Mouse (Mus musculus): ENCODE results near the gene Ccdc157. TPM values are rescaled to one million over a fixed set of nuclear protein-coding genes. Genes with fewer than 3 reads are reported as not detected.

Gene Ccdc157
- 1.1 and 4.1 TPM in 2 replicates for total RNA-seq (2014; fragmentation: Nextera tagmentation)
- total RNA-seq (2017) = 2.5 and 3.2 TPM in 2 replicates
- polyA plus RNA-seq (2012) = 1.1 and 1.3 TPM in 2 replicates

GRCm38 (mm10) chr11:4159808-4160708 lies at the start of gene Ccdc157, which contains the start of gene Sf3a1:
Gene Ccdc157 (minus strand): TSS chr11:4160293.
Gene Sf3a1 (plus strand): TSS chr11:4160350.
- peak within 1 kb of the TSS; percentile 97 for H3K4me3 ChIP-seq (ENCODE audit: low read depth, low read length)
- TF ChIP-seq CTCF (IDR thresholded peaks at IDR 0.05; ENCODE audit: low read depth, low read length) = no peak
- no peak for TF ChIP-seq POLR2AphosphoS5 (IDR thresholded peaks at IDR 0.05; ENCODE audit: insufficient replicate concordance, low read depth, low read length)
- TF ChIP-seq GATA2 (IDR thresholded peaks at IDR 0.05; ENCODE audit: borderline replicate concordance, low read depth, low read length) = no peak
- TF ChIP-seq GATA1 (IDR thresholded peaks at IDR 0.05; ENCODE audit: borderline replicate concordance, low read length) = no peak
- no peak for TF ChIP-seq TAL1 (conservative IDR thresholded peaks at IDR 0.05; ENCODE audit: low read depth, low read length)
- DNase-seq (ENCODE audit: low spot score) (peak; percentile 86), ATAC-seq (ENCODE audit: extremely low read depth, insufficient number of reproducible peaks, low FRiP score, poor library complexity, severe bottlenecking) (peak; percentile 85)
- no peaks in the 10 kb centered on the region for H3K27me3 ChIP-seq (ENCODE audit: insufficient read depth, low read length)
- peaks cover 52% of the 10 kb centered on the region for H3K4me1 ChIP-seq (ENCODE audit: insufficient read depth, low read depth, low read length)
- H3K9me3 ChIP-seq (replicated peaks) = no peaks in the 10 kb centered on the region
- H3K36me3 ChIP-seq (replicated peaks) = peaks cover 46% of the 10 kb centered on the region

- Histone ChIP-seq H3K27me3 (ENCODE audit: insufficient read depth, low read length) (no peaks in the 10 kb centered on the region), H3K4me1 (ENCODE audit: insufficient read depth, low read depth, low read length) (peaks cover 24% of the 10 kb centered on the region), H3K9me3 (replicated peaks) (no peaks in the 10 kb centered on the region), H3K36me3 (replicated peaks) (peaks cover 100% of the 10 kb centered on the region), H3K4me3 (ENCODE audit: low read depth, low read length) (no peak overlapping the region)
- no peak for DNase-seq (ENCODE audit: low spot score)
- TF ChIP-seq CTCF (IDR thresholded peaks at IDR 0.05; ENCODE audit: low read depth, low read length) = no peak
- no peak for TF ChIP-seq GATA1 (IDR thresholded peaks at IDR 0.05; ENCODE audit: borderline replicate concordance, low read length)
- TF ChIP-seq TAL1 (conservative IDR thresholded peaks at IDR 0.05; ENCODE audit: low read depth, low read length) = no peak
- TF ChIP-seq POLR2AphosphoS5 (IDR thresholded peaks at IDR 0.05; ENCODE audit: insufficient replicate concordance, low read depth, low read length) = no peak
- TF ChIP-seq GATA2 (IDR thresholded peaks at IDR 0.05; ENCODE audit: borderline replicate concordance, low read depth, low read length) = no peak
- ATAC-seq (ENCODE audit: extremely low read depth, insufficient number of reproducible peaks, low FRiP score, poor library complexity, severe bottlenecking) = no peak
These were observed 49.5 kb upstream of the Ccdc157 start for GRCm38 (mm10) chr11:4209556-4209955.

- TF ChIP-seq CTCF (IDR thresholded peaks at IDR 0.05; ENCODE audit: low read depth, low read length) (no peak), TAL1 (conservative IDR thresholded peaks at IDR 0.05; ENCODE audit: low read depth, low read length) (no peak), POLR2AphosphoS5 (IDR thresholded peaks at IDR 0.05; ENCODE audit: insufficient replicate concordance, low read depth, low read length) (no peak), GATA2 (IDR thresholded peaks at IDR 0.05; ENCODE audit: borderline replicate concordance, low read depth, low read length) (no peak), GATA1 (IDR thresholded peaks at IDR 0.05; ENCODE audit: borderline replicate concordance, low read length) (no peak)
- peaks cover 81% of the 10 kb centered on the region for H3K36me3 ChIP-seq (replicated peaks)
- no peaks in the 10 kb centered on the region for H3K27me3 ChIP-seq (ENCODE audit: insufficient read depth, low read length)
- ATAC-seq (ENCODE audit: extremely low read depth, insufficient number of reproducible peaks, low FRiP score, poor library complexity, severe bottlenecking) (no peak), DNase-seq (ENCODE audit: low spot score) (no peak)
- H3K4me1 ChIP-seq (ENCODE audit: insufficient read depth, low read depth, low read length) = peaks cover 39% of the 10 kb centered on the region
- no peak overlapping the region for H3K4me3 ChIP-seq (ENCODE audit: low read depth, low read length)
- H3K9me3 ChIP-seq (replicated peaks) = no peaks in the 10 kb centered on the region
These were observed 47.6 kb upstream of the Ccdc157 start for GRCm38 (mm10) chr11:4207655-4208054.

- Histone ChIP-seq H3K4me3 (ENCODE audit: low read depth, low read length) (no peak overlapping the region), H3K27me3 (ENCODE audit: insufficient read depth, low read length) (no peaks in the 10 kb centered on the region), H3K4me1 (ENCODE audit: insufficient read depth, low read depth, low read length) (peaks cover 48% of the 10 kb centered on the region), H3K36me3 (replicated peaks) (peaks cover 76% of the 10 kb centered on the region), H3K9me3 (replicated peaks) (no peaks in the 10 kb centered on the region)
- TF ChIP-seq TAL1 (conservative IDR thresholded peaks at IDR 0.05; ENCODE audit: low read depth, low read length) (no peak), CTCF (IDR thresholded peaks at IDR 0.05; ENCODE audit: low read depth, low read length) (no peak), GATA2 (IDR thresholded peaks at IDR 0.05; ENCODE audit: borderline replicate concordance, low read depth, low read length) (no peak), POLR2AphosphoS5 (IDR thresholded peaks at IDR 0.05; ENCODE audit: insufficient replicate concordance, low read depth, low read length) (no peak), GATA1 (IDR thresholded peaks at IDR 0.05; ENCODE audit: borderline replicate concordance, low read length) (no peak)
- DNase-seq (ENCODE audit: low spot score) = peak; percentile 55
- peak; percentile 67; the same call in 1 of the 2 replicates for ATAC-seq (ENCODE audit: extremely low read depth, insufficient number of reproducible peaks, low FRiP score, poor library complexity, severe bottlenecking)
These were observed 46.5 kb upstream of the Ccdc157 start for GRCm38 (mm10) chr11:4206563-4206962.

GRCm38 (mm10) chr11:4205951-4206350 lies 45.9 kb upstream of the Ccdc157 start:
- peaks cover 71% of the 10 kb centered on the region for H3K36me3 ChIP-seq (replicated peaks)
- H3K4me1 ChIP-seq (ENCODE audit: insufficient read depth, low read depth, low read length) = peaks cover 48% of the 10 kb centered on the region
- ATAC-seq (ENCODE audit: extremely low read depth, insufficient number of reproducible peaks, low FRiP score, poor library complexity, severe bottlenecking) (no peak), DNase-seq (ENCODE audit: low spot score) (no peak)
- no peaks in the 10 kb centered on the region for H3K9me3 ChIP-seq (replicated peaks)
- TF ChIP-seq TAL1 (conservative IDR thresholded peaks at IDR 0.05; ENCODE audit: low read depth, low read length) (no peak), CTCF (IDR thresholded peaks at IDR 0.05; ENCODE audit: low read depth, low read length) (no peak), POLR2AphosphoS5 (IDR thresholded peaks at IDR 0.05; ENCODE audit: insufficient replicate concordance, low read depth, low read length) (no peak), GATA2 (IDR thresholded peaks at IDR 0.05; ENCODE audit: borderline replicate concordance, low read depth, low read length) (no peak), GATA1 (IDR thresholded peaks at IDR 0.05; ENCODE audit: borderline replicate concordance, low read length) (no peak)
- no peaks in the 10 kb centered on the region for H3K27me3 ChIP-seq (ENCODE audit: insufficient read depth, low read length)
- no peak overlapping the region for H3K4me3 ChIP-seq (ENCODE audit: low read depth, low read length)

GRCm38 (mm10) chr11:4205097-4205655 lies 45.1 kb upstream of the Ccdc157 start:
- no peak for ATAC-seq (ENCODE audit: extremely low read depth, insufficient number of reproducible peaks, low FRiP score, poor library complexity, severe bottlenecking)
- H3K36me3 ChIP-seq (replicated peaks) = peaks cover 63% of the 10 kb centered on the region
- TF ChIP-seq TAL1 (conservative IDR thresholded peaks at IDR 0.05; ENCODE audit: low read depth, low read length) = no peak
- TF ChIP-seq GATA1 (IDR thresholded peaks at IDR 0.05; ENCODE audit: borderline replicate concordance, low read length) = no peak
- no peak for TF ChIP-seq POLR2AphosphoS5 (IDR thresholded peaks at IDR 0.05; ENCODE audit: insufficient replicate concordance, low read depth, low read length)
- TF ChIP-seq GATA2 (IDR thresholded peaks at IDR 0.05; ENCODE audit: borderline replicate concordance, low read depth, low read length) = no peak
- no peak for TF ChIP-seq CTCF (IDR thresholded peaks at IDR 0.05; ENCODE audit: low read depth, low read length)
- H3K4me3 ChIP-seq (ENCODE audit: low read depth, low read length) = no peak overlapping the region
- peaks cover 48% of the 10 kb centered on the region for H3K4me1 ChIP-seq (ENCODE audit: insufficient read depth, low read depth, low read length)
- H3K27me3 ChIP-seq (ENCODE audit: insufficient read depth, low read length) = no peaks in the 10 kb centered on the region
- H3K9me3 ChIP-seq (replicated peaks) = no peaks in the 10 kb centered on the region
- no peak for DNase-seq (ENCODE audit: low spot score)
